Mouse (Mus musculus): Measurements from ENCODE around the gene Pdik1l. TPM values are rescaled to one million over a fixed set of nuclear protein-coding genes. Genes with fewer than 3 reads are reported as not detected.

Gene Pdik1l
- polyA plus RNA-seq, 1 experiment, result 9.6 TPM

DNA sequence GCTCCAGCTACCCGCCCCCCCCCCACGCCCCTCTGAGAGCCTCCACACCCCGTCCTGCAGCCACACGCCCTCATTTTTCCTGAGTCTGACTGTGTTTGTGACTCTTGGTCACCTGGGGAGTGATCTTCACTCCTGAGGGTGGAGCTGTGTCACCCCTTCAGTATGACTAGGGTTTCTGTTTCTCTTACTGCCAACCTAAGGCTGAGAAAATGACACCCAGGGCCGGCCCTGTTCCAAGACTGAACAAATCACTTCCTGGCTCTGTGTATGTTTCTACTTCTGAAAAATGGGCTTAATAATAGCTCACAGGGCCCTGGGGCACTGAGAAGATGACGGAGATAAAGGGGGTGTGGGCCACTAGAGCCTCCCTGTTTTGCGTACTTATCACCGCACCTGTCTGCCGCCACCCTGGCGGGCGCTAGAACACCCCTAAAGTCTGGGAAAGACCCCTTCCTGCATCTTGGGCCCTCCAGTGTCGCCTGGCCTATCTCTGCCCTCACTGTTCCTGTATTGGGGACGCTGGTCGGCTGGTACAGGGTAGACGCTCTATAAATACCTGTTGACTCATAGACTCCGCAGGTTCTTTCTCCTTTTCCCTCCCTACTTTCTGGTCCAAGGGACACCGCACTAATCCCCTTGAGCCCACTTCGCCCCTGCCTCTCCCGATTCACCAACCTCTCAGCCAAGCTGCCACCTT, 50.0 kb downstream of the Pdik1l start:
- peak overlapping the region; percentile 14 for H3K4me3 ChIP-seq (replicated peaks; ENCODE audit: insufficient read depth, low read depth, low read length)
- no peaks in the 10 kb centered on the region for H3K27me3 ChIP-seq (ENCODE audit: control insufficient read depth, insufficient read depth, low read length)
- TF ChIP-seq POLR2A (IDR thresholded peaks at IDR 0.05; ENCODE audit: borderline replicate concordance, insufficient read depth, low read length) (no peak), CTCF (IDR thresholded peaks at IDR 0.05; ENCODE audit: borderline replicate concordance, insufficient read depth, low read depth, low read length) (no peak)
- no peak for DNase-seq
- no peak overlapping the region for H3K27ac ChIP-seq (ENCODE audit: insufficient read depth, low read length)
- peaks cover 13% of the 10 kb centered on the region; the same call in 1 of the 2 replicates for H3K4me1 ChIP-seq (ENCODE audit: control insufficient read depth, insufficient read depth, low read length)
- WGBS, result 59% methylated on average over 19 of the region's 19 CpGs

DNA sequence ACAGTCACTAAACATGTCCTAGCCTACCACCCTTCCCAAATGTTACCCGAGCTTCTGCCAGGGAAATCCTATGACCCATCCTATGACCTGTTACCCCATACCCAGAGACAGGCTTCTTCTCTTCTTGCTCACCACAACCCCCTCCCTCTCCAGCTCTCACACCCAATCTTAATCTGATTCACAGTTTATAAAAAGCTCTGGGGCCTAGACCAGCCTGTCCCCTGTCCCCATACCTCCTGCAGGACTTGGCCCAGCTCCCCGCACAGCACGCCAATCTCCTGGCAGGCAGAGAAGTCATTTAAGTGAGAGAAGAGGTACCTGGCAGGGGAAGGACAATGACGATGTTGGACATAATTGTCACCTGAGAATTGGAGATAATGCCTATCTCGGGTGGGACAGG, 52.8 kb downstream of the Pdik1l start:
- Histone ChIP-seq H3K27me3 (ENCODE audit: control insufficient read depth, insufficient read depth, low read length) (no peaks in the 10 kb centered on the region), H3K4me3 (replicated peaks; ENCODE audit: insufficient read depth, low read depth, low read length) (no peak overlapping the region), H3K27ac (ENCODE audit: insufficient read depth, low read length) (no peak overlapping the region), H3K4me1 (ENCODE audit: control insufficient read depth, insufficient read depth, low read length) (peaks cover 13% of the 10 kb centered on the region; the same call in 1 of the 2 replicates)
- TF ChIP-seq CTCF (IDR thresholded peaks at IDR 0.05; ENCODE audit: borderline replicate concordance, insufficient read depth, low read depth, low read length) (no peak), POLR2A (IDR thresholded peaks at IDR 0.05; ENCODE audit: borderline replicate concordance, insufficient read depth, low read length) (no peak)
- 36% methylated on average over 5 of the region's 5 CpGs for WGBS
- DNase-seq, result peak in 1 of 2 experiments; percentile 22

DNA sequence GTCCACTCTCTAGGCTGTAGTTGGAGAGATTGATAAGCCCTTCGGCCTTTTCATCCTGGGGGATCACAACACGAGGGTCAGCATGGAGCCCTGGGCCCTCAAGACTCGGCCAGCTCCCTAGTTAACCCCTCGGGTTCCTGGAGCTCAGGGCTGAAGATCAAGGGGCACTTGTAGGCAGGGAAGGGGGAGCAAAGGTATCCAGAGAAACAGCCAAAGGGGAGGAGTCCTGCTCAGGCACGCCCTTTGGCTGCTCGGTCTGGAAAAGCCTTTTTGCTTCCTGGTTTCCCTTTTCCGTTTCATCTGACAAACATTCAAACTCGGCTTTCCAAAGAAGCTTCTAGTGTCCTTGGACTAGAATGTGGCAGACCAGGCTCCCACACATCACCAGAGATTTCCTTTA, 57.3 kb downstream of the Pdik1l start:
- no peak for DNase-seq
- H3K27me3 ChIP-seq (ENCODE audit: control insufficient read depth, insufficient read depth, low read length), result no peaks in the 10 kb centered on the region
- no peak overlapping the region for H3K27ac ChIP-seq (ENCODE audit: insufficient read depth, low read length)
- H3K4me1 ChIP-seq (ENCODE audit: control insufficient read depth, insufficient read depth, low read length), result peaks cover 5% of the 10 kb centered on the region; the same call in 1 of the 2 replicates
- WGBS, result 41% methylated on average over 8 of the region's 8 CpGs
- no peak for TF ChIP-seq CTCF (IDR thresholded peaks at IDR 0.05; ENCODE audit: borderline replicate concordance, insufficient read depth, low read depth, low read length)
- no peak for TF ChIP-seq POLR2A (IDR thresholded peaks at IDR 0.05; ENCODE audit: borderline replicate concordance, insufficient read depth, low read length)
- no peak overlapping the region for H3K4me3 ChIP-seq (replicated peaks; ENCODE audit: insufficient read depth, low read depth, low read length)

DNA sequence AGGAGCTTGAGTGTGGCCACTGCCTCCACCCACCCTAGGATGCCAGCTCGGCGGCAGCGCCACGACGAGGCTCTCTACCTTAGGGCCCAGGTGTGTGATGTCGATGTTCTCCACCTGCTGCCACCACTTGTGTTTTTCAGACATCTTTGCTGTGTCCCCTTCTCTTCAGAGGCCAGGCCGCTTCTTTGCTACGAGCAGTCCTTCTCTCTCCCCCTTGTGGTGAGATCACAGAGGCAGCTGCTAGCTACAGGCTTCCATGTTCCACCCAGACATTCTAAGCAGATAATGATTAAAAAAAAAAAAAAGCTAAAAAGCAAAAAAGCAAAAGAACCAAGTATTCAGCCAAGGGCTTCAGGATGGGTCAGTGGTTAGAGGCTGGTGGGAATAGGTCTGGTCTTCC, 60.5 kb downstream of the Pdik1l start, which contains the start of gene Catsper4:
Gene Catsper4 (minus strand): TSS at position 190 of the 400 bp plus-strand sequence.
- H3K27ac ChIP-seq (ENCODE audit: insufficient read depth, low read length), result no peak within 1 kb of the TSS
- WGBS, result 76% methylated on average over 8 of the region's 8 CpGs
- H3K27me3 ChIP-seq (ENCODE audit: control insufficient read depth, insufficient read depth, low read length), result no peaks in the 10 kb centered on the region
- no peaks in the 10 kb centered on the region for H3K4me1 ChIP-seq (ENCODE audit: control insufficient read depth, insufficient read depth, low read length)
- no peak for TF ChIP-seq CTCF (IDR thresholded peaks at IDR 0.05; ENCODE audit: borderline replicate concordance, insufficient read depth, low read depth, low read length)
- TF ChIP-seq POLR2A (IDR thresholded peaks at IDR 0.05; ENCODE audit: borderline replicate concordance, insufficient read depth, low read length), result no peak
- no peak for DNase-seq
- H3K4me3 ChIP-seq (replicated peaks; ENCODE audit: insufficient read depth, low read depth, low read length), result no peak within 1 kb of the TSS

Other genes with a start within 250 kb of the Pdik1l start
- gene Zfp683, start 234.1 kb downstream of the Pdik1l start, polyA plus RNA-seq (2012; rRNA removed), result not detected in 2 replicates
- 0.65 and 0.89 TPM in 2 replicates for gene Crybg2, start 227.1 kb downstream of the Pdik1l start, polyA plus RNA-seq (2012; rRNA removed)
- gene Cd52, start 192.8 kb downstream of the Pdik1l start, polyA plus RNA-seq (2012; rRNA removed), result 2.6 and 2.8 TPM in 2 replicates
- gene Ubxn11, start 185.3 kb downstream of the Pdik1l start, polyA plus RNA-seq (2012; rRNA removed), result 14.8 and 15.0 TPM in 2 replicates
- gene Sh3bgrl3, start 159.1 kb downstream of the Pdik1l start, polyA plus RNA-seq (2012; rRNA removed), result 238 and 258 TPM in 2 replicates
- gene Cep85, start 100.8 kb downstream of the Pdik1l start, polyA plus RNA-seq (2012; rRNA removed), result 24.8 and 25.2 TPM in 2 replicates
- gene Gm7534, start 84.9 kb downstream of the Pdik1l start, polyA plus RNA-seq (2012; rRNA removed), result not detected in 2 replicates
- 0.08 TPM in 1 of 2 replicates, not detected in the other for gene Catsper4, start 60.5 kb downstream of the Pdik1l start, polyA plus RNA-seq (2012; rRNA removed)
- gene Cnksr1, start 49.5 kb downstream of the Pdik1l start, polyA plus RNA-seq (2012; rRNA removed), result 0.55 and 0.56 TPM in 2 replicates
- 0.52 and 0.84 TPM in 2 replicates for gene E130218I03Rik, start 44.2 kb downstream of the Pdik1l start, polyA plus RNA-seq (2012; rRNA removed)
- 10.7 and 11.7 TPM in 2 replicates for gene Zfp593, start 42.3 kb downstream of the Pdik1l start, polyA plus RNA-seq (2012; rRNA removed)
- gene Gm30191, start 41.0 kb downstream of the Pdik1l start, polyA plus RNA-seq (2012; rRNA removed), result 1.8 and 1.9 TPM in 2 replicates
- gene Grrp1, start 33.8 kb downstream of the Pdik1l start, polyA plus RNA-seq (2012; rRNA removed), result 6.6 and 7.6 TPM in 2 replicates
- 0.07 and 0.24 TPM in 2 replicates for gene Trim63, start 27.2 kb upstream of the Pdik1l start, polyA plus RNA-seq (2012; rRNA removed)
- gene Slc30a2, start 55.3 kb upstream of the Pdik1l start, polyA plus RNA-seq (2012; rRNA removed), result 0.13 and 0.20 TPM in 2 replicates
- gene Extl1, start 96.0 kb upstream of the Pdik1l start, polyA plus RNA-seq (2012; rRNA removed), result 10.3 and 13.0 TPM in 2 replicates
- gene Pafah2, start 108.4 kb upstream of the Pdik1l start, polyA plus RNA-seq (2012; rRNA removed), result 7.1 and 8.9 TPM in 2 replicates
- 361 and 454 TPM in 2 replicates for gene Stmn1, start 180.4 kb upstream of the Pdik1l start, polyA plus RNA-seq (2012; rRNA removed)
- 86.0 and 99.2 TPM in 2 replicates for gene Paqr7, start 208.8 kb upstream of the Pdik1l start, polyA plus RNA-seq (2012; rRNA removed)
- gene Aunip, start 223.1 kb upstream of the Pdik1l start, polyA plus RNA-seq (2012; rRNA removed), result 0.24 and 0.65 TPM in 2 replicates
- gene Mtfr1l, start 247.5 kb upstream of the Pdik1l start, polyA plus RNA-seq (2012; rRNA removed), result 146 and 148 TPM in 2 replicates